Mouse (Mus musculus): ENCODE results near the gene Mdga2. TPM values are rescaled to one million over a fixed set of nuclear protein-coding genes. Genes with fewer than 3 reads are reported as not detected.

The Mdga2 gene
- not detected in 2 replicates for total RNA-seq (2017)

GRCm38 (mm10) chr12:67222221-67223025, at the start of gene Mdga2:
TSS of gene Mdga2 (minus strand) at chr12:67222549.
- 0 out of 2 replicates have a peak, but pooled peaks have one; percentile 25 for ATAC-seq (replicated peaks; ENCODE audit: low read depth, poor library complexity, severe bottlenecking)

GRCm38 (mm10) chr12:67267409-67267808, 45.1 kb upstream of the Mdga2 start:
- no peak for ATAC-seq (replicated peaks; ENCODE audit: low read depth, poor library complexity, severe bottlenecking)

GRCm38 (mm10) chr12:67223530-67223929, 1.2 kb upstream of the Mdga2 start:
- no peak for ATAC-seq (replicated peaks; ENCODE audit: low read depth, poor library complexity, severe bottlenecking)

DNA sequence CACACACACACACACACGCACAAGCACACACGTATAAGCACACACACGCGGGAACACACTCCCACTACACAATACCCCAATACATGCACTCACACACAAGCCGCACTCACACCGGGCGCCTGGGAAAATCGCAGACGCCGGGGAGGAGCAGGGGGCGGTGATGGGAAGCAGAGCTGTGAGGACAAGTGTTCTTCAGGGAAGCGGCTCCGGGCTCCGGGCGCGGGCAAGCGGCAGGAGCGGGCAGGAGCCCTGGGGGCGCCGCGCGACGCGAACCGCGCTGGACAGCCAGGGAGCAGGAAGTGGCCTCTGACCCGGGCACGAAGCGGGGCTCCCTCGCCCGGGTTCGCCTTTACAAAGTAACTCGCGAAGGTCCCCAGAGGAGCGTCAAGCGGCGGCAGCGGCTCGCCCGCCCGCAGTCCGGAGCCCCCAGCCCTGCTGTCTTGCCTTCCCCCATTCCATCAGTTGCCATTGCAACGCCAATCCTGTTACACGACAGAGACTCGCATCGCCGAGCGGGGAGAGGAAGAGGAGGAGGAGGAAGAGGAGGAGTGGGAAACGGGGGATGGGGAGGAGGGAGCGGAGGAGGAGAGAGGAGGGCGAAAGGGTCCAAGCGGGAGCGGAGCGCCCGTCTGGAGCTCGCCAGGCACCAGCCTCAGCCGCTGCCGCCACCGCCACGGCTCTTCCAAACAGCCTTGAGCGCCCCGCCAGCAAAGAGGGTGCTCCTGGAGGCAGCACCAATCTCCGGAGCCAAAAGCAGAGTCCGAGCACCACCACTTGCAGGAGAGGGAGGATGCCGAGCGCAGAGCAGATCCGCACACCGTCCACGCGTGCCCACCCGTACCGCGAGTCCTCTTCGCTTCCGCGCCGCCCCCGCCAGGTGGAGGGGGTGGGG, 774 bp downstream of the Mdga2 start:
- no peak for ATAC-seq (replicated peaks; ENCODE audit: low read depth, poor library complexity, severe bottlenecking)

DNA sequence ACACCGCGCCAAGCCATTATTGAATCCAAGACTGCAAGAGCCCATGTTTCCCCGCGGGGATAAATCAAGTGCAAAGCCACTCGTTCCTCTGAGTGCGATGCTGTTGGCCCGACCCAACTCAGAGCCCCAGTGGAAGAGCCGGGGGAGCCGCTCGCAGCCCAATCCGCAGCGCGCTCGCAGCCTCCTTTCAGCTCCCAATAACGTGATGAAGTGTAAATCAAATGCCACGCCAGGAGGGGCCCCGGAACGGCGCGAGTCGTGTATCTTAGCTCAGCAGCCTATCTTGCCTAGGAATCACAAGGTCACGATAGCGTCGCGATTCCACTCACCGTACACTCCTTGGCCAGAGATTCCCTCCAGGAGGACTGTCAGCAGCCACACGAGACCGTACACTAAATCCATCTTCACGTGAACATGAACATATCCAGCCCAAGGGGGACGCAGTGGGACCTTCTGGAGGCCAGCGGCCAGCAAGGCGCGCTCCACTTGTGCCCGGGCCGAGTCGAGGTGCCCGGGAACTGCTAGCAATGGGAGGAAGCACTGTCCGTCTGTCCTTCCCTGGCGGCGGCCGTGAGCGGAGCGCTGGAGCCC, 1.6 kb downstream of the Mdga2 start:
- no peak; the same call in 1 of the 2 replicates for ATAC-seq (replicated peaks; ENCODE audit: low read depth, poor library complexity, severe bottlenecking)

GRCm38 (mm10) chr12:67220041-67220440, 2.3 kb downstream of the Mdga2 start:
- no peak for ATAC-seq (replicated peaks; ENCODE audit: low read depth, poor library complexity, severe bottlenecking)

GRCm38 (mm10) chr12:67219564-67219963, 2.8 kb downstream of the Mdga2 start:
- no peak for ATAC-seq (replicated peaks; ENCODE audit: low read depth, poor library complexity, severe bottlenecking)

DNA sequence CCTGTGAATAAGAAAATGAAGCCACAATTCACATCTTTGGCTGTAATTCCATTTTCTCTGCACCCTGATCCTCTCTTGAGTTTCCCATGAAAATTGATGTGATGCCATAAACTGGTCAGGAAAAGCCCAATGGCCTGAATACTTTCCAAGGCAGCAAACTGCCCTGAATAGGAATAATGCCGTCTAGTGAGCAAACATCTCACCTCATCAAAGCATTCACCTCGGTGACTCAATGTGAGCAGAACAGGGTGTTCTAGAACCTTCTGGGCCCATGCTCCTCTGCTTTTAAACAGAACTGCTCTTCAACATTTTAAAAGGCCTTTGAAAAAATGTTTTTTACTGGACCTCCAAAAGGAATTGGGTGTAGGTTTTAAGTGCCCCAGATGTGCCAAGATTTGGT, 9.5 kb downstream of the Mdga2 start:
- no peak for ATAC-seq (replicated peaks; ENCODE audit: low read depth, poor library complexity, severe bottlenecking)

DNA sequence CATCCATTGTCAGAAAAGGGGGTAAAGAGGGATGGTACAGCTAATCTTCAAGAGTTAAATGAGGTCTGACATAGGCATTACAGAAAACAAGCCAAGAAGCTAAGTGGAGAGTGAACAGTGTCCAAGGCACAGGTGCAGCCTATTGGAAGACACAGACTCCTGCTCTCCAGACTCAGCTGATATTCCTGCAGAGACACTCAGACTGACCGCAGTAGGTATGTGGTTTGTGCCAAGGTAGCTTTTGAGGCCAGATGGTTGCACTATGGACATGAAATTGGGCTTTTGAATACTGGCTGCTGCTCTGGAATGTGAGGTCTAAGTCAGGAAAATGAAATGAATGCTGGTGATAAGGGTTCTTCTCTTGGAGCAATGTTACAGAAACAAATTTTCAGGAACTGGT, 44.2 kb downstream of the Mdga2 start:
- no peak for ATAC-seq (replicated peaks; ENCODE audit: low read depth, poor library complexity, severe bottlenecking)

GRCm38 (mm10) chr12:67156569-67157237, 65.6 kb downstream of the Mdga2 start:
- ATAC-seq (replicated peaks; ENCODE audit: low read depth, poor library complexity, severe bottlenecking), result no peak

DNA sequence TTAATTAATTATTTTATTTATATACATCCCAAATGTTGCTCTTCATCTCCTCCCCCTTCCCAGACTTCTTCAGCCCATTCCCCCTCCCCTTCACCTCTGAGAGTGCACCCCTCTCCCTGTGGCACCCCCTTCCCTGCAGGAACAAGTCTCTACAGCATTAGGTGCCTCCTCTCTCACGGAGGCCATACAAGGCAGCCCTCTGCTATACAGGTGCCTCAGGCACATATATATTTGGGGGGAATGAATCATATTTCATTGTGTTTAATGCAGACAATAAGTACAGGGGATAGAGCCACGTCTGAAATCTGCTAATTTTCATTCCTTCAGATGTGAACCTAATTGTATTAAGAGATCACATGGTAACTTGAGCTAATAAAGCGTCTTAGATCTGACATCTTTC, 69.3 kb downstream of the Mdga2 start:
- ATAC-seq (replicated peaks; ENCODE audit: low read depth, poor library complexity, severe bottlenecking), result no peak

- no peak for ATAC-seq (replicated peaks; ENCODE audit: low read depth, poor library complexity, severe bottlenecking)
Measured at GRCm38 (mm10) chr12:67141605-67142004, 80.7 kb downstream of the Mdga2 start.

GRCm38 (mm10) chr12:67140131-67140530, 82.2 kb downstream of the Mdga2 start:
- ATAC-seq (replicated peaks; ENCODE audit: low read depth, poor library complexity, severe bottlenecking), result no peak

- no peak for ATAC-seq (replicated peaks; ENCODE audit: low read depth, poor library complexity, severe bottlenecking)
Measured at GRCm38 (mm10) chr12:67127457-67127856, 94.9 kb downstream of the Mdga2 start.

- no peak for ATAC-seq (replicated peaks; ENCODE audit: low read depth, poor library complexity, severe bottlenecking)
Measured at GRCm38 (mm10) chr12:67123874-67124273, 98.5 kb downstream of the Mdga2 start.

GRCm38 (mm10) chr12:67118652-67119515, 103.5 kb downstream of the Mdga2 start:
- no peak for ATAC-seq (replicated peaks; ENCODE audit: low read depth, poor library complexity, severe bottlenecking)

- no peak for ATAC-seq (replicated peaks; ENCODE audit: low read depth, poor library complexity, severe bottlenecking)
Measured at GRCm38 (mm10) chr12:67104171-67104570, 118.2 kb downstream of the Mdga2 start.

DNA sequence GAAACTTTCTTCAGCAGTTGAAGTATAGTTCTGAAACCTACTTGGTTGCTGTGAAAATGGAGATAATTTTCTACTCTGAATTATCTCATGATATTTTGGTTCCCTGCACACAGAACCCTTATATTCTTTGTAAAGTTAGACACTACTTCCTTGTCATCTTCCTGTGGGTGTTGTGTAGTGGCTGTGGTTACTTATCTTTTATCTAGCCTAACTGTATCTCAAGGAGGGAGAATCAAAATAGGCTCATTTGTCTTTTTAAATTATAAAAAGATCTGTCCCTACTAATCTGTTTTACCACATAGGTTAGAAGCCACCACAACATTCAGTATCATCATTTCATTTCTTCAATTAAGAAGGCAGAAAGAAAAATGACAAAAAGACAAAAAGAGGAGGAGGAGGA, 127.9 kb downstream of the Mdga2 start:
- ATAC-seq (replicated peaks; ENCODE audit: low read depth, poor library complexity, severe bottlenecking), result no peak

DNA sequence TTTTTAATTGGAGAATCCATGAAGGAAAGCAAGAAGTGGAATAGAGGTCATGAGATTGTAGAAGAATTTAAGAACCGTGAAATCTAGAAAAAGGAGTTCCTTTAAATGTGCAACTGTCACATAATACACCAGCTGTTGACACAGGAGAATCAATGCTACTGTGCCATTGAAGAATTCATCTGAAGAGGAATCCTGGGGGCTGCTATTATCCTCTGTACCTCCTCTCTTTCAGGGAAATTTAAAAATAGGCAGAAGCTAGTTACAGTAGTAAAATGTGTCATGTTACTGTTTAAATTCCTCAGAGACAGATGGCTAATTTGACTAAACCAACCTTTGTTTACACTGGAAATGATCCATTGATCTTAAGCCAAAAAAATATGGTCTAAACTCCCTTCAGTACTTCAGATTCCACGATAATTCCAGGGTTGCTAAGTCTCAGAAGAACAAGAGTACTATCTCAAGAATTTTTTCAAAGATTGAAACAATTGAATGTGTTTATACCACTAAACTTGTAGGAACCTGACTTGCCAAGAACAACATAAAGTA, 131.9 kb downstream of the Mdga2 start:
- ATAC-seq (replicated peaks; ENCODE audit: low read depth, poor library complexity, severe bottlenecking), result no peak

Data from common myeloid progenitor, adult 5-6 weeks (primary cell).